Mouse (Mus musculus) limb, embryonic 14.5 days (tissue): Measurements from ENCODE around the gene Bco2. TPM values are rescaled to one million over a fixed set of nuclear protein-coding genes. Genes with fewer than 3 reads are reported as not detected.

Source experiments
- ATAC-seq: fragments of 200-750 bp; cut with Nextera tagmentation; 2 replicates; pipeline ENCODE4 v1.8.0; 2017; ENCODE audit warnings: low read depth, moderate number of reproducible peaks, moderate TSS enrichment; ENCODE audit not compliant: low FRiP score
- DNase-seq: peaks from one replicate; pipeline ENCODE4 v3.0.0-alpha.2; 2015; ENCODE audit warnings: low spot score
- H3K27ac ChIP-seq: fragments of 300-500 bp; sonication (generic); replicated peaks from 2 replicates; pipeline ENCODE4 v1.5.1; 2014; ENCODE audit warnings: low read depth, mild to moderate bottlenecking, low read length, moderate library complexity, mixed read lengths
- H3K27me3 ChIP-seq: fragments of 300-500 bp; sonication (generic); 2 replicates; pipeline ENCODE4 v1.6.1; 2014; ENCODE audit warnings: low read length, mixed read lengths; ENCODE audit not compliant: control insufficient read depth, insufficient read depth
- H3K36me3 ChIP-seq: fragments of 300-500 bp; sonication (generic); 2 replicates; pipeline ENCODE4 v1.6.1; 2014; ENCODE audit warnings: mild to moderate bottlenecking, low read length, moderate library complexity, mixed read lengths; ENCODE audit not compliant: control insufficient read depth, insufficient read depth
- H3K4me1 ChIP-seq: fragments of 300-500 bp; sonication (generic); 2 replicates; pipeline ENCODE4 v1.6.1; 2014; ENCODE audit warnings: antibody characterized with exemption, low read length, mixed read lengths; ENCODE audit not compliant: control insufficient read depth, insufficient read depth
- H3K4me2 ChIP-seq: fragments of 300-500 bp; sonication (generic); replicated peaks from 2 replicates; pipeline ENCODE4 v1.6.1; 2014; ENCODE audit warnings: low read depth, mild to moderate bottlenecking, low read length, moderate library complexity; ENCODE audit not compliant: severe bottlenecking
- H3K4me3 ChIP-seq: fragments of 300-500 bp; sonication (generic); replicated peaks from 2 replicates; pipeline ENCODE4 v1.5.1; 2014; ENCODE audit warnings: low read length
- H3K9ac ChIP-seq: fragments of 300-500 bp; sonication (generic); 2 replicates; pipeline ENCODE4 v1.6.1; 2014; ENCODE audit warnings: mild to moderate bottlenecking, low read depth, low read length, moderate library complexity; ENCODE audit not compliant: severe bottlenecking
- H3K9me3 ChIP-seq: fragments of 300-500 bp; sonication (generic); 2 replicates; pipeline ENCODE4 v1.6.1; 2016; ENCODE audit warnings: low read length; ENCODE audit not compliant: control insufficient read depth
- POLR2A ChIP-seq: fragments of 200-500 bp; IDR thresholded peaks from 2 replicates; pipeline ENCODE4 v1.8.0; 2012; ENCODE audit warnings: inconsistent platforms, mild to moderate bottlenecking, moderate library complexity, borderline replicate concordance; ENCODE audit not compliant: insufficient read depth, insufficient read length; ENCODE audit errors: extremely low read depth
- WGBS: fragments of 180-500 bp; shearing (Covaris S2); extraction: QIAGEN DNeasy Blood & Tissue Kit; methylation state at CpG from one replicate; pipeline ENCODE4 v1.1.7; 2014; 5-methylcytosine and 5-hydroxymethylcytosine counted together
- polyA plus RNA-seq, 2 experiments: library from polyadenylated mRNA; depleted of rRNA in 1 of 2; stranded (reverse) in 1 of 2; unstranded in 1 of 2; fragments of >200 nt; fragmentation: Nextera tagmentation in 1 of 2; extraction: Ambion mirVana in 1 of 2; gene quantifications; 2 replicates each; pipeline versions ENCODE4 v1.2.1 to v1.2.3; 2012 to 2014

Bco2 gene
- polyA plus RNA-seq, 2 experiments = 0.14 to 0.26 TPM

DNA sequence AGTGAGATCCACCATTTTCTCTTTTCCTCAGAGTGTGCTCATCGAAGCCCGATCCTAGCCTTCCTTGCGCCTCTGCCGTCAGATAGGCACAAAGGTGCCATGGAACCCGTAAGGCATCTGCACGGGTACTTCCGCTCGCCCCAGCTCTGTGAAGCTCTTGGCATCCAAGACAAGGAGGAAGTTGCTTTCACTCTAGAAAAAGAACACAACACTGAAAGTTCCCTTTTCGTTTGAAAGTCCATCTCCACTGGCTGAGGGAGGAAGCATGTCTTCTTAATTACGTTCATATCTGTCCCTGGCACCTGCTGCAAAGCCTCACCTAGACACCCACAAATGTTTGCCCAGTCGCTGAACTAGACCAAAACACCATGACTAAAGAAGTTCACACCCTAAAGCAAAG is 21.7 kb downstream of the Bco2 start:
- 82% methylated on average over 11 of the region's 11 CpGs for WGBS
- no peak for TF ChIP-seq POLR2A
- no peaks in the 10 kb centered on the region for H3K27me3 ChIP-seq
- H3K9ac ChIP-seq = no peak overlapping the region
- H3K4me2 ChIP-seq = no peak overlapping the region
- no peaks in the 10 kb centered on the region for H3K4me1 ChIP-seq
- H3K9me3 ChIP-seq = no peaks in the 10 kb centered on the region
- DNase-seq (no peak), ATAC-seq (no peak)
- H3K27ac ChIP-seq = no peak overlapping the region
- H3K4me3 ChIP-seq = no peak overlapping the region
- H3K36me3 ChIP-seq = no peaks in the 10 kb centered on the region

DNA sequence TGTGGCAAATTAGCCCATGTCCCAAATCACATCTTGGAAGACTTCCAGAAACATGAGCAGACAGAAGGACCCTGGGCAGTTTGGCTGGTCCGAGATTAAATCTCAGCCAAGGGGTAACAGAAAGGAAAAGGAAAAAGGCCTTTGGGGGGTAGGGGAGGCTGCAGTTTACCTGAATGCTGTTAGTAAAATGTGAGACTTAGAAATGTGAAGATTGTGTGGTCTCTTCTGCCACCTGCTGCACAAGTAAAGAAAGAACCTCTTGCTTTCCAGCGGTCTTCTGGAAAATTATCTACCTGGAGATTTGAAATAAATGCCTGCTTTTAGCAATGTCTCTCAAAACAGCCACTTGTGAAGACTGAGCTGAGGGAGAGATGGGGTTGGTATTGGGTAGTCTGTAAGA is 24.1 kb downstream of the Bco2 start:
- Histone ChIP-seq H3K4me1 (peaks cover 4% of the 10 kb centered on the region), H3K27ac (no peak overlapping the region), H3K27me3 (no peaks in the 10 kb centered on the region), H3K9me3 (no peaks in the 10 kb centered on the region), H3K4me3 (no peak overlapping the region), H3K4me2 (no peak overlapping the region), H3K9ac (no peak overlapping the region), H3K36me3 (no peaks in the 10 kb centered on the region)
- ATAC-seq (no peak), DNase-seq (peak; percentile 69)
- 30% methylated on average over 2 of the region's 2 CpGs for WGBS
- TF ChIP-seq POLR2A = no peak

DNA sequence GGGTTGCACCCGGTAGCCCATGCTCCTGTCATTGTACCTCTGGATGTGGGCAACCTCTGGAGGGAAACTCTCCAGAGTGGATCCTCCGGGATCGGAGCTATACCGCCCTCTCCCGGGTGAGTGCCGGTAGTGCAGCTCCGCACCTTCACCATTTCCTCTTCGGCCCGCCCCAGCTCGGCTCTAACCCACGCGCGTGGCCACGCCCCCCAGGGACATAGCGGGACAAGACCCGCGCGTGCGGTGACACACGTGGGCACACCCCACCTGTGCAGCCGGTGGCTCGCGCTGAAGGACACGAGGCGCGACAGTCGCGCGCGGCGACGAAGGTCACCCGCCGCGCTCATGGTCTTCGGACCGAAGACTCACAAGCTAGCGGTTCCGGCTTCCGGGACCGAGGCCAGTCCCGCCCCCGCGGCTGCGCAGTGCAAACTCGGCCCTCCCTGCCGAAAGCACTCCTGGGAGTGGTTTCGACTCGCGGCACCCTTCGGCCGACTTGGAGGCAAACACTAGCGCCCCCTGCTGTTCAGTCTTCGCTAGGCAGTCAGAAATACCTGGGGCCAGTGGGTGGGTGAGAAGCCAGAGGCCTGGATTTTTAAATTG is 26.6 kb downstream of the Bco2 start, which contains the start of gene Pts:
Pts (minus strand) TSS at position 432 of the 600 bp plus-strand sequence.
- TF ChIP-seq POLR2A = peak; percentile 98
- ATAC-seq = peak; percentile 97
- Histone ChIP-seq H3K4me1 (peaks cover 4% of the 10 kb centered on the region), H3K9me3 (no peaks in the 10 kb centered on the region), H3K36me3 (no peaks in the 10 kb centered on the region), H3K27me3 (no peaks in the 10 kb centered on the region), H3K4me2 (peak within 1 kb of the TSS; percentile 72), H3K9ac (peak within 1 kb of the TSS; percentile 67), H3K4me3 (peak within 1 kb of the TSS; percentile 75), H3K27ac (no peak within 1 kb of the TSS)
- peak; percentile 97 for DNase-seq
- WGBS = under 1% methylated on average over 44 of the region's 54 CpGs

DNA sequence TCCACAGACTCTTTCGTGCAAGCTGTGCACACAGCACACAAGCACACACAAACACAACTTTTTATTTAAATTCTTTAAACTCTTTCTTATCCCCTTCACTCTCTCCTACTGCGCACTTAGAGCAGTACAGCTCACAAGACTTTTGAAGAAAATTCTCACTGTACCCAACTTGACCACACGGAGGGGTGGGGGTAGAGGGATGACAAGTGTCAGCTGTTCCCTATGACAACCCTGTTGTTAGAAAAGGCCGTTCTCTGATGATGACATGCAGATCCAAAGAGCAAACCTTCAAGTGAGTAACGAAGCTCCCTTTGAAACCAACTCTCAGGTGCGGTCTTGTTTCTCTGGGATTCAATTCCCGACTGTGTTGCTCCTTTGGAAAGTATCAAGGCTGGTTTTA is 27.1 kb downstream of the Bco2 start:
- Histone ChIP-seq H3K4me2 (peak overlapping the region; percentile 72), H3K9ac (peak overlapping the region; percentile 67), H3K27ac (no peak overlapping the region), H3K4me1 (peaks cover 4% of the 10 kb centered on the region), H3K36me3 (no peaks in the 10 kb centered on the region), H3K9me3 (no peaks in the 10 kb centered on the region), H3K4me3 (peak overlapping the region; percentile 75), H3K27me3 (no peaks in the 10 kb centered on the region)
- TF ChIP-seq POLR2A = no peak
- WGBS = 42% methylated on average over 7 of the region's 7 CpGs
- DNase-seq (no peak), ATAC-seq (no peak)

DNA sequence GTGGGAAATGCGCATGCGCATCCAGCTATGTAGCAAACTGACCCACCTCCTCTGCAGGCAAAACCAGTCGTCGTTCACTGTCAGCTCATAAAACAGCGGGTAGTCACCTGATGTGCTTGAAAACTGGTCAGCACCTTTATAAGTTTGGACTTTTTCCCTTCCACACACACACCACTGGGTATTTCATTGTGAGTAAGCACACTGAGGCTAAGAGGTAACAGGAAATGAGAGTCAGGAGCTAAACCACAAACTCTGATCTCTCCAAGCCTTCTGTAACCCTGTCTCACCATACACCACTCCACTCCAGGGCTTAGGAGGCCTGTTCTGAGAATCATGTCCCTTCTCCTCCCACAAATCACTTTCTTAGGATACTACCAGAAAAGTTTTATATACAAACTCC is 29.4 kb downstream of the Bco2 start:
- DNase-seq (no peak), ATAC-seq (no peak)
- no peak for TF ChIP-seq POLR2A
- no peaks in the 10 kb centered on the region for H3K9me3 ChIP-seq
- no peak overlapping the region for H3K27ac ChIP-seq
- H3K4me2 ChIP-seq = no peak overlapping the region
- no peak overlapping the region for H3K4me3 ChIP-seq
- no peaks in the 10 kb centered on the region for H3K27me3 ChIP-seq
- peaks cover 4% of the 10 kb centered on the region for H3K4me1 ChIP-seq
- 55% methylated on average over 5 of the region's 5 CpGs for WGBS
- H3K36me3 ChIP-seq = no peaks in the 10 kb centered on the region
- H3K9ac ChIP-seq = no peak overlapping the region
